Mouse (Mus musculus) heart, postnatal 0 days (tissue): ENCODE measurements around the gene Ube2n.

Experiments used
- CTCF ChIP-seq: IDR thresholded peaks from 2 replicates; pipeline ENCODE4 v1.5.1; 2016; ENCODE audit warnings: antibody characterized with exemption, control low read depth, low read depth
- EP300 ChIP-seq: IDR thresholded peaks from 2 replicates; pipeline ENCODE4 v1.6.1; 2016; ENCODE audit warnings: antibody characterized with exemption, low read depth

DNA sequence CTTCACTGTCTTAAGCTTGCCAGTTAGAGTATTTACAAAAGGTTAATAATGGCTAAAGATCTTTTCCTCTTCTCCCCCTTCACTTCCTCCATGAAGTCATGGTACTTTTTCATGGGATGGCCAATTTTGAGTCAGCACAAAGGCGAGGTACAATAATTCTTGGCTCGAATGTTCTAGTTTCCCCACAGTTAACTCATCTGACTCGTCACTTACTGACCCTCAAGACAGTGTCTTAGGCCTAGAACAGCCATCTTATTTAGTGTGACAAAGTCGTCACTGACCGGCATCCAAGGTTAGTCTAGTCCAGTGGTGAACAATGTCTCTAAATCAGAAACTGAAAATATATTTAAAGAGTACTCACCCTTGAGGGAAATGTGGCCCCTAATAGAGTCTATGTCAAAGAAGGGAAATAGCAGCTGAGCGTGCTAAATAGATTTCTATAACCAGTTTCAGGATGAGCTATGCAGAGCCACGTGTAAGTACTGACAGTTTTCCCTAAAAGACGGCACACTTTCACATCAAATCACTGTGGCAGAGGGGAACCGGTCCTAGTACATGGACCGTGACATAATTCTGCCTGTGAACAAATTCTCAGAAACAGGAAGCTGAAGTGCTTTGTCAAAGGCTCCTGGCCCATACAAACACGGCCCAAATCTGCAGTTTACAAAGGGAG lies 33.3 kb downstream of the Ube2n start:
- TF ChIP-seq CTCF (no peak), EP300 (no peak)
